Mouse (Mus musculus) embryonic facial prominence, embryonic 12.5 days (tissue): ENCODE measurements at regions not wholly inside any gene's neighbourhood (a gene's known extent, or its start where the extent isn't known, plus 50 kb on each side); places are given as distances from the start of the nearest gene placed in this dataset.

Experiments used
- ATAC-seq: fragments of 200-750 bp; cut with Nextera tagmentation; 2 replicates; pipeline ENCODE4 v1.8.0; 2017; ENCODE audit not compliant: insufficient number of reproducible peaks, insufficient read depth, low FRiP score, low TSS enrichment
- H3K27ac ChIP-seq: fragments of 300-500 bp; sonication (generic); 2 replicates; pipeline ENCODE4 v1.5.1; 2016; ENCODE audit warnings: mild to moderate bottlenecking
- H3K27me3 ChIP-seq: fragments of 300-500 bp; sonication (generic); 2 replicates; pipeline ENCODE4 v1.6.1; 2016; ENCODE audit warnings: mild to moderate bottlenecking, moderate library complexity
- H3K36me3 ChIP-seq: fragments of 300-500 bp; sonication (generic); 2 replicates; pipeline ENCODE4 v1.6.1; 2016; ENCODE audit warnings: mild to moderate bottlenecking
- H3K4me1 ChIP-seq: fragments of 300-500 bp; sonication (generic); 2 replicates; pipeline ENCODE4 v1.6.1; 2016
- H3K4me2 ChIP-seq: fragments of 300-500 bp; sonication (generic); replicated peaks from 2 replicates; pipeline ENCODE4 v1.6.1; 2016; ENCODE audit warnings: mild to moderate bottlenecking, moderate library complexity
- H3K4me3 ChIP-seq: fragments of 300-500 bp; sonication (generic); 2 replicates; pipeline ENCODE4 v1.5.1; 2016; ENCODE audit warnings: mild to moderate bottlenecking
- H3K9ac ChIP-seq: fragments of 300-500 bp; sonication (generic); 2 replicates; pipeline ENCODE4 v1.6.1; 2016; ENCODE audit warnings: mild to moderate bottlenecking, moderate library complexity
- H3K9me3 ChIP-seq: fragments of 300-500 bp; sonication (generic); 2 replicates; pipeline ENCODE4 v1.6.1; 2016; ENCODE audit warnings: mild to moderate bottlenecking, moderate library complexity
- WGBS: fragments of 180-500 bp; shearing (Covaris S2); methylation state at CpG from one replicate; pipeline ENCODE4 v1.1.7; 2016; 5-methylcytosine and 5-hydroxymethylcytosine counted together

DNA sequence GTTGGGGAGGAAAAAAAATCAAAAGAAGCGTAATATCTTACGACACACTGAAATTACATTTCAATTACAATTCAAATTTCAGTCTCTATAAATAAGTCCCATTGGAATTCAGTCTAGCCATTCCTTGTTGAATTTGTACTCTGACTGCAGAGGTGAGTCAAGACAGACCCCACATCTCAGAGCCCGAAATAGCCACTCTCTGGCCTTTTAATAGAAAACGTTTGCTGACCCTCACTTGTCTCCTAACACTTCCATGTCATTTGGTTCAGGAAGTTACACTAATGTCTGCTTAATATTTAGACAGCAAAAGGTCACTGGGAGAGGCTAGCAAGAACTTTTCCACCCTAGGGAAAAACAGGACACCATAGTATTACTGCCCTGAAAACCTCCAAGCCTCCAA lies 623.1 kb upstream of the Nox3 start:
- Histone ChIP-seq H3K27ac (no peak overlapping the region), H3K4me1 (no peaks in the 10 kb centered on the region), H3K36me3 (no peaks in the 10 kb centered on the region), H3K27me3 (no peaks in the 10 kb centered on the region), H3K4me3 (no peak overlapping the region), H3K9me3 (no peaks in the 10 kb centered on the region), H3K9ac (no peak overlapping the region), H3K4me2 (no peak overlapping the region)
- WGBS: 58% methylated on average over 4 of the region's 4 CpGs
- no peak for ATAC-seq

DNA sequence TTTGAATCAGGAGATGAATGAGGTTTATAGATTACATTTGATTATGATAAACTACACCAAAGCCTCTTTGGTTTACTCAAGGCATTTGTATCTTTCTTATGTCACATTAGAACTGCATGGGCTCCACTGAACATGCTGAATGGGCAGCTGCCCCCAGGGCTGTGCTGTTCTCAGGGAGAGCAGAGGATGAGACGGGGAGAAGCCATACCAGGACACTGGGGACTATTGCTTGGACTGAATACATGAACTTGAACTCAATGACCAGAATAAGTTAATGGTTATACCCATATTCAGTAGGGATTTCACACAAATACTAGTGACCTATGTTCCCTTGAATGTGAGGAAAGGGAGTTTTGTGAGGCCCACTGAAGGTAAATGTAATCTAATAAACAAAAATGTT lies 632.7 kb upstream of the Nox3 start:
- H3K4me1 ChIP-seq: no peaks in the 10 kb centered on the region
- no peak for ATAC-seq
- no peak overlapping the region for H3K4me2 ChIP-seq
- H3K27ac ChIP-seq: no peak overlapping the region
- no peaks in the 10 kb centered on the region for H3K9me3 ChIP-seq
- no peaks in the 10 kb centered on the region for H3K36me3 ChIP-seq
- H3K27me3 ChIP-seq: no peaks in the 10 kb centered on the region
- WGBS: 70% methylated on average over 1 of the region's 1 CpGs
- H3K9ac ChIP-seq: no peak overlapping the region
- no peak overlapping the region for H3K4me3 ChIP-seq

DNA sequence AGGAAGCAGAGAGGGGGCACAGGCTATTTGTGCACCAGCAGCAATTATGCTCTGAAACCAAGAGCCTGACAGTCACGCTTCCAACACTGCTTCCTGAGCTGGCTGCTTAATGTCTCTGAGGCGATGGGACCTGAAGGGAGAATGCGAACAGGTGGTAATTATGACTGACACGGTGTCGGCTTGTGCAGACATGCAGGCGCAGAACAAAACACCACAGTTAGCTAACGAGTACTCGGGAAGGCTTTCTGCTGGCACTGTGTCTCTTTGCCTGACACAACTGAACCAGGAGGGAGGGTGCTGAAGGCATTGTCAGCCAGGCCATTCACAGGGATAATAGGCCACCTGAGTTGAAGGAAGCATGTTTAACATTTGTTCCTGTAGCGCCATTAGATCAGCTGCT lies 635.6 kb upstream of the Nox3 start:
- 51% methylated on average over 9 of the region's 9 CpGs for WGBS
- Histone ChIP-seq H3K9ac (no peak overlapping the region), H3K9me3 (no peaks in the 10 kb centered on the region), H3K4me1 (no peaks in the 10 kb centered on the region), H3K27ac (no peak overlapping the region), H3K4me2 (no peak overlapping the region), H3K4me3 (no peak overlapping the region), H3K36me3 (no peaks in the 10 kb centered on the region), H3K27me3 (no peaks in the 10 kb centered on the region)
- ATAC-seq: no peak

DNA sequence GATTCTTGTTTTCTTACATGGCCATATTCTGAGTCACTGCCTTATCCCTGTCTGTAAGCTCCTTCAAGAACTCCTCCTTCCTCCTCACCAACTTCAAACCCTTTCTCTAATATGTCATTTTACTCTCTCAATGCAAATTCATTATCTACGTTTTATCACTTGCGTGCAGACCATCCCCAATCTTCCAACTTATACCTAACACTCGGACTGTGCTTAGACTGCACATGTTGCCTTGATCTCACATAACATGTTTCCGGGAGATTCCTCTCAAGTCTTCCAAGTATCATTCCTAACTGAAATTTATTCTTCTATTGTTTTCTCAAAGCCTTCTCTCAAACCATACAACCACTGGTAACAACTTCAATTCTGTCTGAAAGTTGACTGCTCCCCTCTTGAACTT lies 637.0 kb upstream of the Nox3 start:
- Histone ChIP-seq H3K9ac (no peak overlapping the region), H3K27me3 (no peaks in the 10 kb centered on the region), H3K9me3 (no peaks in the 10 kb centered on the region), H3K36me3 (no peaks in the 10 kb centered on the region), H3K27ac (no peak overlapping the region), H3K4me2 (no peak overlapping the region), H3K4me3 (no peak overlapping the region), H3K4me1 (no peaks in the 10 kb centered on the region)
- 92% methylated on average over 4 of the region's 4 CpGs for WGBS
- ATAC-seq: no peak

DNA sequence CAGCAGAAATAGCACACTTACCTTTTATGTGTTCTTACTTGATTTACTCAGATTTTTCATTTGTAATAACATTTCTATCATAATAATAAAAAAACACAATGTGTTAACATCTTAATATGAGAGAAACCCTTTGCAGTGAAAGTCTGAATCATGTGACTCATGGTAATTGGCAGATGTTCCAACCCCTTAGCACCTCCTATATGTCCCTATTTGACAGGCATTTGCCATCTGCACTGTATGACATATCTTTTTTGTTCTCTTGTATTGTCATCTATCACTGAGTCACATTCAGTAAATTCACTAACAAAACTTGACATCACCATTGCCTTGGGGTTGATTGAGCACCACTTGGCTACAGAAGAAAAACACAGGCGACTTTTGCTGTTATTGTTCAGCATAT lies 641.1 kb upstream of the Arid1b start:
- Histone ChIP-seq H3K4me1 (no peaks in the 10 kb centered on the region), H3K9me3 (no peaks in the 10 kb centered on the region), H3K4me2 (no peak overlapping the region), H3K27ac (no peak overlapping the region), H3K36me3 (no peaks in the 10 kb centered on the region), H3K27me3 (no peaks in the 10 kb centered on the region), H3K9ac (no peak overlapping the region), H3K4me3 (no peak overlapping the region)
- 72% methylated on average over 1 of the region's 1 CpGs for WGBS
- no peak for ATAC-seq

DNA sequence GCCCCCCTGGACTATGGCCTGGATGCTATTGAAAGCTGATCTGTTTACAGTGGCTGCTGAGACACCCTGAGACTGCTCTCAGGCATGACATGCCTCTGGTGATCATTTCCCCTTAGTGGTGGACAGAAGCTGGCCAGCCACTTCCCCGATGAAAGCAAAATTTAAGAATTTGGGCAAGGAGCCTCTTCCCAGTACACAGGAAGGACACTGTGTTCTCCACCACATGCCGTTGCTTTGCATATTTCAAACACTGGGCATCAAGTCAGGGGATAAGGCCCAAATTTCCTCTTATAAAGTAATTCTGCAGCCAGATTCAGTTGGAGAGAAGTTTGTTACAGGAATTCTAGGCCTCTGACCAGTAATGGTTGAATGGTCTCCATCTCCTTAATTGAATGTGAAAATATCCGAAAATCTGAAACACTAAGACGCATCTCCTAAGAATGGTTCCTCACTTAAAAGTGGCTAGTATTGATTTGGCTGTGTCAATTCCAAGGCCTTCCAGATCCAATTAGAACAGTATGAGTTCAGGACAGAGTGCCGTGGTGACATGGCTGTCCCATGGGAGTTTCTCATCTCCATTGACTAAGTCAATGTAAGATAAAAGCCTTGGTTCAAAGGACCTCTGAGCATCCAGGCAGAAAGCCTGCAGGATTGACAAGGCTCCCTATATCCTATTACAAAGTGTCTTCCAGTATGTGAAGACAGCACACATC lies 638.5 kb upstream of the Arid1b start:
- Histone ChIP-seq H3K4me3 (no peak overlapping the region), H3K9ac (no peak overlapping the region), H3K4me1 (no peaks in the 10 kb centered on the region), H3K27ac (no peak overlapping the region), H3K27me3 (no peaks in the 10 kb centered on the region), H3K9me3 (no peaks in the 10 kb centered on the region), H3K36me3 (no peaks in the 10 kb centered on the region), H3K4me2 (no peak overlapping the region)
- ATAC-seq: no peak
- WGBS: 85% methylated on average over 5 of the region's 5 CpGs

DNA sequence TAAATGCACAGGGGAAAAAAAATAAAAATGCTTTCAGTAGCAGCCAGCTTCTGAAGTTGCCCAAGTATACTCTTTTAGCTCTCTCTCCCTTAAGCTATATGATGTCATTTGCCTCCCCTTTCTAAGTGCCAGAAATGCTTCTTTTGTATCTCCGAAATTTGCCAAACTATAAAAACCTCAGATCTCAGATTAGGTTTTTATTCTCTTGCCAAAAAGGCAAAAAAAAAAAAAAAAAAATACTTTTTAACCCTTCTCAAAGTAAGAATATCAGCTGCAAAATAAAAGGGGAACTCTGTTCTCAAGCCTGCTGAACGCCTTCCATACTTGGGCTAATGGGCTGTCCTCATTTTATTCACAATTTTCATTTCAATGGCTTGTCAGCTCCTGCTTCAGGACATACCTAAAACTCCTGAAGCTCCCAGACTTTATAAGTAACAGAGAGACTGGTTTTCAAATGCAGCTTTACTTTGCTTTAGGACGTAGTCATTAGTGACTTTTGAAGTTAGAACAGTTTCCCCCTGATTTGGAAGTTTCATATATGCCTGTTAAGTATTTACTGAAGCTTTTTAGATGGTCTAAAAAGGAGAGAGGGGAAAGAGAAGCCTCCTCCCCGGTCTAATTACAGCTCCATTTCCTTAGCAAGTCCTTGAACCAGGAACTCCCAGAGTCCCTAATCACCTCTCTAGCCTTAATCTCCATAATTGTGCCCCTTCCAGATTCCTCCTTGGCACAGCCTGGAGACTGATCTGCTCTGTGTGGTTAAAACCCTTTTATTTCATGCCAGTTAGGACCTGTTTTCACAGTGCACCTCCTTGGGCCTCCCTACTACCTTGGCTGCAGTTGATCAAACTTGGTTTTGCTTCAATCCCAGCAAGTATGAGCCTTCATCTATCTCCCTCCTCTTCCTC lies 633.5 kb upstream of the Arid1b start:
- ATAC-seq: no peak
- H3K4me3 ChIP-seq: no peak overlapping the region
- 48% methylated on average over 4 of the region's 4 CpGs for WGBS
- no peaks in the 10 kb centered on the region for H3K9me3 ChIP-seq
- no peaks in the 10 kb centered on the region for H3K4me1 ChIP-seq
- H3K36me3 ChIP-seq: no peaks in the 10 kb centered on the region
- H3K27me3 ChIP-seq: no peaks in the 10 kb centered on the region
- no peak overlapping the region for H3K4me2 ChIP-seq
- H3K9ac ChIP-seq: no peak overlapping the region
- no peak overlapping the region for H3K27ac ChIP-seq

DNA sequence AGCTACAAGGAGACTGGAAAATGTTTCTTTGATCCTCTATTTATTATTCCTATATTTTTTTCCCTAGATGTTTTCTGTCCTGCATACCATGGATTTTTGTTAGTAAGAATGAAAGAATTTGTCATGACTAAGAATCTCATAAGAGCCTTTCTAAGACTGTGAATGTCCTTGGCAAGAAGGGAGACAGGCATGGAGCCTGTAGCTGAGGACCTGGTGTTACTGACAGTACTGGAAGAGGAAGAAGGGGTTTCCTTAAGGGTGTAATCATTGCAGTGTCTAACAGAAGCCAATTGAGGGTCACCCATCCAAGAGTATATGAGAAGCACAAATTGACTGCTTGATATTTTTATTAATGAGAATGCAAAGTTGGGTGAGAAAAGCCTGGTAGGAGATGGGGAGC lies 628.3 kb upstream of the Arid1b start:
- Histone ChIP-seq H3K9me3 (no peaks in the 10 kb centered on the region), H3K27ac (no peak overlapping the region), H3K4me1 (no peaks in the 10 kb centered on the region), H3K4me2 (no peak overlapping the region), H3K9ac (no peak overlapping the region), H3K4me3 (no peak overlapping the region), H3K36me3 (no peaks in the 10 kb centered on the region), H3K27me3 (no peaks in the 10 kb centered on the region)
- no peak for ATAC-seq

DNA sequence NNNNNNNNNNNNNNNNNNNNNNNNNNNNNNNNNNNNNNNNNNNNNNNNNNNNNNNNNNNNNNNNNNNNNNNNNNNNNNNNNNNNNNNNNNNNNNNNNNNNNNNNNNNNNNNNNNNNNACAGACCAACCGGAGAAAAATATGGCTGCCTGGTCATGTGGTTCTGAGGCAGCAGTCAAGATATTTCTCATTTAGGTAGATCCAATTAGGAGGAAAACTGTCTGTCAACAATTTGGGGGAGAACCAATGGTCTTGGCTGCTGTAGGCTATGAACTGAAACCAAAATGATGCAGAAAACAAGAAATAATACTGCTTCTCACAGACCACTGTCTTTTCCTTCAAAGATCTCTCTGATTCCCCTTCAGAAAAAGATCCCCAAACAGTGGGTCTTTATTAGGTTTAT lies 613.7 kb upstream of the Arid1b start:
- Histone ChIP-seq H3K9me3 (no peaks in the 10 kb centered on the region), H3K27me3 (no peaks in the 10 kb centered on the region), H3K4me1 (no peaks in the 10 kb centered on the region), H3K4me2 (no peak overlapping the region), H3K27ac (no peak overlapping the region), H3K9ac (no peak overlapping the region), H3K36me3 (no peaks in the 10 kb centered on the region), H3K4me3 (no peak overlapping the region)
- WGBS: 90% methylated on average over 1 of the region's 1 CpGs
- no peak for ATAC-seq

DNA sequence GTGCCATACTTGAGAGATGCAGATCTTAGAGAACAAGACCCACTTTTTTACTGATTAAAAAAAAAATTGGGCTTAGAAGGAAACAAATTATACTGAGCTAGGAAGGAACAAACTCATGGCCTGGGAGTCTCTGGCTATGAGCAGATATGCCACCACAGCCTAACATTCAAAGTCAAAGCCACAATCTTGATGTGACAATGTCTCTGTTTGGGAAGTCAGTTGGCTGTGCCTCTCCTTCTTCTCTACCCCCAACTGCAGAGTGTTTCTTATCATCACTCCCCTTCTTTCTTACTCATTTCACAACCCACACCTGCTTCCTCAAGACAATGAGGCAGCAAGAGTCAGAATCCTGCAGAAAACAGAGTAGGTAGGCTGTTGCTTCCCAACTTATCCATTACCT lies 613.3 kb upstream of the Arid1b start:
- H3K9ac ChIP-seq: no peak overlapping the region
- no peak overlapping the region for H3K27ac ChIP-seq
- no peak overlapping the region for H3K4me2 ChIP-seq
- H3K4me3 ChIP-seq: no peak overlapping the region
- H3K4me1 ChIP-seq: no peaks in the 10 kb centered on the region
- no peak for ATAC-seq
- no peaks in the 10 kb centered on the region for H3K27me3 ChIP-seq
- H3K36me3 ChIP-seq: no peaks in the 10 kb centered on the region
- H3K9me3 ChIP-seq: no peaks in the 10 kb centered on the region

DNA sequence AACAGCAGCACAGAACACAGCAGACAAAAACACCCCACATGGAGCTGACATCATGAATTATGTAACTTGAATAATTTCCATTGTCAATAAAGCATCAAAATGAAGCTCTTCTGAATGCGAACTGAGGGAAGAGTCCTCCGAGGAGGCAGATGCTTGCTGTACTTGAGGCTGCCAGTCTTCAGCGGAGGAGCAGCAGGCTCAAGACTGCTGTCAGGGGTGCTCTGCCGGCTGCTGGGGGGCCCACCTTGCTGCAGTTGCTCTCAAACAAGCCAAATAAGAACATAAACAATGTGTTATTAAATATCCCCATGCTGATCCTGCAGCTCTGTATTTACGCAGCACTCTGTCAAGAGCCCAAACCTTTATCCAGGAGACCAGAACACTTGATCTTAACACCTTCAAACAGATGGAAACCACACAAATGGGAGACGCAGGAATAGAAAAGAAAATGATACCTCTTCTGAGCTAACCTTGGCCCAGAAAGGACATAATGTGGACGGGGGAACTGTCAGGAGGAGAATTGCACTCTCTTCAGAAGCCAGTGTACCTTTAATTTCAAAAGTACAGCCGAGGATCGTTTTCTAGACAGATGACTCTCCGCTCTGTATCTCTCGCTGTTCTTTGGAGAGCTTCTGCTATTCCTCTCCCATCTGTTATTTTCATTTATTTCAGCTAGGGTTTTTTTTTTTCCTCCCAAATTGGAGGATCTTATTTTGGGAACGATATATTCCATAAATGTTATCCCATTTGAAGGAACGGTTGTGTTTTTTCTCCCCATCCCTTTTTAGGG lies 612.0 kb upstream of the Arid1b start:
- no peak for ATAC-seq
- H3K9me3 ChIP-seq: no peaks in the 10 kb centered on the region
- H3K4me3 ChIP-seq: no peak overlapping the region
- no peaks in the 10 kb centered on the region for H3K4me1 ChIP-seq
- no peaks in the 10 kb centered on the region for H3K36me3 ChIP-seq
- no peak overlapping the region for H3K27ac ChIP-seq
- WGBS: 79% methylated on average over 13 of the region's 13 CpGs
- no peak overlapping the region for H3K9ac ChIP-seq
- no peaks in the 10 kb centered on the region for H3K27me3 ChIP-seq
- H3K4me2 ChIP-seq: no peak overlapping the region

DNA sequence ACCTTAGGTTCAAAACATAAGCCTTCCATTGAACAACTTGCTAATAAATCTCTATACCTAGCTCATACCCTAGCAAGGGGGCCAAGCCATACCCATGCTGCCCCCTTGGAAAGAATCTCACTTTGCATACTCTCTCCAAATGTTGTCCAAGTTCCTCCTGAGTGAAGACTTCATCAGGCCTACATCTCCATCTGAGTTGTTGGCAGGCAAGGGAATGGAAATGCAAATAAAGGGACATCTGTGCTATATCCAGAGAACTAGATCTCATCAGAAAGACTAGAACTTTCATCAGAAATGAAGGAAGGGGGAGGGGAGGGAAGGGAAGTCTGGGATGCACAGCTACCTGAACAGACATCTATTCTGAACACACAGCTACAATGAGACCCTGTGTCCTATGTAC lies 611.4 kb upstream of the Arid1b start:
- Histone ChIP-seq H3K4me2 (no peak overlapping the region), H3K4me3 (no peak overlapping the region), H3K4me1 (no peaks in the 10 kb centered on the region), H3K27me3 (no peaks in the 10 kb centered on the region), H3K27ac (no peak overlapping the region), H3K36me3 (no peaks in the 10 kb centered on the region), H3K9me3 (no peaks in the 10 kb centered on the region), H3K9ac (no peak overlapping the region)
- ATAC-seq: no peak
